Mouse (Mus musculus): Measurements from ENCODE around the gene Agap3. TPM values are rescaled to one million over a fixed set of nuclear protein-coding genes. Genes with fewer than 3 reads are reported as not detected.
A peak's percentile ranks its signal among the peaks of the same experiment; 100 is the strongest.

The Agap3 gene
- total RNA-seq, 2 experiments from 2014 or later, result 88.4 to 89.2 TPM

DNA sequence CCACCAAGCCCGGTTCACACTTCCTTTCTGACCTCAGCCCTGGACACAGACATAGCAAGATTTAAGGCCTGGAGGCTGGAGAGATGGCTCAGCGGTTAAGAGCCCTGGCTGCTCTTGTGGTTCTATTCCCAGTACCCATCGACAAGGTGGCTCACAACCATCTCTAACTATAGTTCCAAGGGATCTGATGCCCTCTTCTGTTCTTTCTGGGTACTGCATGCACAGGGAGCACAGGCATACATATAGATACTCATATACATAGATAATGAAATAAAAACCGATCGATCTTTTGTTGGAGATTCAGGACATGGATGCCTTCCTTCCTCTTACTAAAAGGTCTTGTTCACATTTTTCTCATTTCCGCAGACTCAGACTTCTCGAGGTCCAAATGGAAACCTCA lies 56.4 kb downstream of the Agap3 start:
- no peak for DNase-seq (ENCODE audit: low spot score in 2 of 2)

DNA sequence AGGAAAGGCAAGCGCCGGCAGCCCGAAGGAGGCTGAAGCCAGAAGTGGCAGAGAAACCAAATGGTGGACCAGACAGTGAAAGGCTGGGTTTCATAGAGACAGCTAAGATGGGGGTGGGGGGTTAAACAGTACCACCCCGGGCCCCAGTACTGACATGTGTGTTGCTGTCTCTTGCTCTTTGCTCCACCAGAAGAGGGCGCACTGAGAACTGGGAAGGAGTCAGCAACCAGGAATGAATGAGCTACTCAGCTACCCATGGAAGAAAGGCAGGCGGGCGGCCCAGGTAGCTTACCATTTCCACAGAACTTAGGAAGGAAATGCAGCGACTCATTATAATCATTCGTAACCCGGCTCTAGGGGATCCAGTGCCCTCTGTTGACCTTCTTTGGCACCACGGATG lies 58.7 kb downstream of the Agap3 start:
- DNase-seq (ENCODE audit: low spot score in 2 of 2), result peak in 1 of 2 experiments; percentile 27

DNA sequence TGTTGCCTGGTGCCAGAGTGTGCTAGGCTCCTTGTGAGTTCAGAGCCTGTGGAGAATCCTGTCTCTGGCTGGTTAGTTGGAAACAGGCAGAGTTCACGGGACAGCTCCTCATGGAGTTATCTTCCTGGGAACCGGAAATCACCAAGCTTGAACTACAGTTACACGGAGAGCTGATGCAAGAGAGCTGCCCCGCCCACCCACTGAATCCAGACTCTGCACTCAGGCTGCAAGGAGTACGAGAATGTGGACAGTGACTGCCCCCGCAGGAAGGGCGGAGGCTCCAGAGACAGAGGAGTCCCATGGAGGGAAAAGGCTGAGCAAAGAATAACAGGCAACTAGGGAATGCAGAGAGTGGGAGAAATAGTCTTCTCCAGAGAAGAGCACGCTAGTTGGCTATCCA lies 60.3 kb downstream of the Agap3 start:
- DNase-seq (ENCODE audit: low spot score in 2 of 2), result no peak

DNA sequence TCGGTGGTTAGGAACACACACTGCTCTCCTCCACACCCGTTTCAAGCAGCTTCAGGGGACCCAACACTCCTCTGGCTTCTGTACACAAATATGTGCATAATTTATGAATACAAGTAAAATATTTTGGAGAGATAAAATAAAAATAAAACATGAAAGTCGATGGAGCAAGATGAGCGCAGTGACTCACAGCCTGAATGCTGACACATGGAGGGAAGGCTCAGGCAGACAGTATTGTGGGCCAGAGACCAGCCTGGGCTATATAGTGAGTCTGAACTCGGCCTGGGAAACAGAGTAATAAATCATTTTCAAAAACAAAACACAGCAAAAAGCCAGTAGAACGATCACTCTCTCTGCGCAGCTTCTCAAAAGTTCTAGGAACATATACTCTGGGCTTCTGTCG lies 69.4 kb downstream of the Agap3 start:
- DNase-seq (ENCODE audit: low spot score in 2 of 2), result no peak

DNA sequence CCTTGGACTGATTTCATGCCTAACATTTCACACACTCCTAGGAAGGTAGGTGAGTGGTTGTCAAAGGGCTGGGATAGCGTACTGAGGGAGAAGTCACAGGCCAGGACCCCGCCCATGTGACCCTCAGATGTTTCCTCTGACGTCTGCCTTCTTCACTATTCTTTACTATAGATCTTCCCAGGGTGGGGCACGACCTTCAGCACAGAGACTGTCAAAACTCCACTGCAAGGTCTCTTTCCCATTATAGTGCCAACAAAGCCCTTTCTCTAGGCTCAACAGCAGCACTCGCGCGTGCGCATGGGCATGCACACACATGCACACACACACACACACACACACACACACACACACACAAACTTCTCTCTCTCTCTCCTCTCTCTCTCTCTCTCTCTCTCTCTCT lies 71.8 kb downstream of the Agap3 start:
- no peak for DNase-seq (ENCODE audit: low spot score in 2 of 2)

DNA sequence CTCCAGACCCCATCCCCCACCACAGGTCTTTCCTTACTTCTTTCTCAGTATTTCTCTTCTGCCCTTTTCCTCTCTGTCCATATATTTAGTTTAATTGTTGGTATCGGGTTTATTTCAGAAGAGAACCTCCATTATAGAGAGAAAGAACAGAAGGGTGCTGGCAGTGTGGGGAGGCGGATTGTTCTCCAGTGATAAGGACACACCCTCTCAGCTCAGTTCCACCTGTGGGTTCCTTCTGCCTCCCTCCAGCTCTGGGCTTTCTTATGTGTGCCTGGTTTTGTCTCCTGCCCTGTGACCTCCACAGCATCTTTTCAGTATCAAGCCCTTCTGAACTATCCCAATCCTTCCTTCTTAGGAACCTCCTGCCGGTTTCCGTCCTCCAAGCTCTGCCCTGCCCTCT lies 72.5 kb downstream of the Agap3 start:
- DNase-seq (ENCODE audit: low spot score in 2 of 2), result no peak

DNA sequence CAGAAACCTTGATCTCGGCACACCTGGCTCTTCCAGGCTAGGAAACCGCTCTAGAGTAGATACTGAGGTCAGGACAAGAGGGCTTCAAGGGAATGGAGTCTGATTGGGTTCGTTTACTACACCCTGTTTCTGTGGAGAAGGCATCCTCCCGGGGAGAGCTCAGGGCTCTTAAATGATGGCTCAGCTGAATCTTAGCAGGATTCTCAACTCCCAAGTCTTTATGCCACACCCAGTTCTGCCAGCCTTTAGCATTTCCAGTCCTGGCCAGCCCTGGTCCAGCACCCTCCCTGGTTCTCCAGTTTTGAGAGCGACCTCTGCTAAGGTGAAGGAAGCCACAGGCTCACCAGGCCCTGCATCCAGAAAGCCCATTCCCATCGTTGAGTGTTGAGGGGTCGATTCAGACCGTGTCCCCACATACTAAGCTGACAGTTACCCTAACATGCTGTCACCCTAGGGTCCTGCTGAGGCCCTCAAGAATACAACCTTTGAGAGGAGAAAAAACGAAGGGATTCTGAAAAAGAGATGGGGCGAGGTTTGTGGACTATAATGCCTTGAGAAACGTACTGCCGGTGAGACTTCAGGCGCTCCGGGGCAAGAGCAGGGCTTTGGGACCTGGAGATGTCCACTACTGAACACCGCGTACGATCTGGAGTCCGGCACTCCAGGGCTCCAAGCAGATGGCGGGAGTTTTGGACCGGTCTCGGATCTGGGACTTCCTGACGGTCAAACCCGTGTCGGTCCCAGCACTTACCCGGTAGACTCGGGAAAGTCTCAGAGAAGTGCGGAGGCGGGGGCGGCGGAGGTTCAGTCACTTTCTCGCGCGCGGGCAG lies 73.6 kb downstream of the Agap3 start:
- no peak for DNase-seq (ENCODE audit: low spot score in 2 of 2)

DNA sequence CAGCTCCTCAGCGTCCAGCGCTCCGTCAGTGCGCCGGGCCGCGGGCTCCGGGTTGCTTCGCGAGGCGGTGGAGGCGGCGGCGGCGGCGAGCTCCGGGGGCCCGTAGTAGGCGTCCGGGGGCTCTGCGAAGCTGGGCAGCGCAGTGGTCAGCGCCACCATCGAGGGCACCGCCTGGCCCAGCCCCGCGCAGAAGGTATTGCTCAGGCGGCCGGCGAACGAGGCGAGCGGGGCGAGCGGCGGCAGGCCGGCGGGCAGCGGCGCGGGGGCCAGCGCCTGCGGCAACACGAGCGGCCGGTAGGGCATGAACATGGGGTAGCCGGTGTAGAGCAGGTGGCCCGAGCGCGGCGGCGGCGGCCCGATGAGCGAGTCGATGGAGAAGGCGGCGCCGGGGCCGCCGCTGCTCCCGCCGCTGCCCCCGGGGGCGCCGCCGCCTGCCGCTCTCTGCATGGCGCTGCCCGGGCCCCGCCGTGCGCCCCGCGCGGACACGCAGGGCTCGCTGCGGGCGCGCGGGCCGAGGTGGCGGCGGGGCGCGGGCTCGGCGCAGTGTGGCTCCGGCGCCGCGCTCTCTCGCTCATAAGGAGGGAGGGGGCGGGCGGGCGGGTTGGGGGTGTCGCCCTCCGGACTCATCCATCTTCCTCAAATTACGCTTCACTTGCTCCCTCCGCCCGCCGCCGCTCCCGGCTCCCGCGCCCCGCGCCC lies 74.4 kb downstream of the Agap3 start:
- DNase-seq (ENCODE audit: low spot score in 2 of 2), result no peak

DNA sequence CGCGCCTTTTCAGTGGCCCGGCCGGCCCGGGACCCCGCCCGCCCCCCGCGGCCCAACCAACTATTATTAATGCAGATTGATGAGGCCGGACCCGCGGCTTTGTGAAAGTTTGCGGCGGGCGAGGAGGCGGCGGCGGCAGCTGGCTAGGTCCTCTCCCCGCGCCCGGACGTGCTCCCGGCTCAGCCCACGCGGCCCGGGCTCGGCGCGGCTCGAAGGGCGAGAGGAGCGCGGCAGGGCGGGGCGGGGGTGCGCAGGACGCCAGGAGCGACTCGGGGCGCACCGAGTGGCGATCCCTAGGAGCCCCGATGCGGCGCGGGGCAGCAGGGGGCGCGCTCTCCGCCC lies 74.9 kb downstream of the Agap3 start, which contains the start of gene Gbx1:
Gene Gbx1 (minus strand): TSS at position 314 of the 342 bp plus-strand sequence.
- no peak for DNase-seq (ENCODE audit: low spot score in 2 of 2)

DNA sequence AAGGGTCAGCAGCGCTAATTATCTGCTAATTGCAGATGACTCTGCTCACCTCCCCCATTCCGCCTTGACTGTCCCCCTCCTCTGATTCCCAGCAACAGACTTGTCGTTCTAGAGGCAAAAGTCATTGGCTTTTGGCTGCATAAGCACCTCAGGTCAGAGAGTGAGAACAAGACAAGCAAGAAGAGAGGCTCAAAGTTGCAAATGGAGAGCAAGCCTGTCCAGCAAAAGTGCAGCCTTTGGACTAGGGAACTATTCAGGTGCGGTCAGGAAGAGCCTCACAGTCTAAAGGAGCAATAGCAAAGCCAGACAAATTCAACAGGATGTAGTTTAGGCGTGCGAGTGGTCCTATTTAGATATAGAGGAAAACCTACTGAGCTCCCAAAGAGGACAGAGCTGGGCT lies 75.8 kb downstream of the Agap3 start:
- no peak for DNase-seq (ENCODE audit: low spot score in 2 of 2)

DNA sequence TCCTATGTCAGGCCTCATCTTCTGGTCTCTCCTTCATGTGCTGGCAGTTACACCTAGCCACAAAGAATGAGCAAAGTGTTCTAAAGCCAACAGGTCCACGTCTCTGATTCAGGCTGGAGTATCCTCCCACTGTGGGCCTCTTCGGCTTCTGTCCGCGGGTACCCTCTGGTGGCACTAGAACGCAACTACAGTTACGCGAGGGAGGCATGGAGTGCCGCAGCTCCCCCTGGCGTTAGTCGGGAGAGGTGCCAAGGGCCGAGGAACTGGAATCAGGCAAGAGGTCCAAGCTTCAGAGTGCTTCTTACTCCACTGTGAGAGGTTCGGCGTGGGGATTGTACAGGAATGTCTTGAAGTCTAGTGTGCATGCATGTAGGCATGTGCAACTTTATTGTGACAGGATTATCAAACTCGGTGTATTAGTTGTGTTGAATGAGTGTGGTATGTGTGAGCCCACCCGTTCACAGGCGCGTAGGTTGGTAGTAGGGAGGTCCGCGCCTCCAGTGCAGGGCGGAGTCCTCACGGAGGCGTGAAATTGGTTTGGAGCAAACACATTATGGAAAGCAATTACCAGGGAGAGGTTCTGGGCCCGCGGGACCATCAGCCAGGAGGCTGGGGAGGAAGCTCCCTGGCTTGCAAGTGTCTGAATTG lies 78.2 kb downstream of the Agap3 start:
- peak; percentile 74 to 87 for DNase-seq (ENCODE audit: low spot score in 2 of 2)

DNA sequence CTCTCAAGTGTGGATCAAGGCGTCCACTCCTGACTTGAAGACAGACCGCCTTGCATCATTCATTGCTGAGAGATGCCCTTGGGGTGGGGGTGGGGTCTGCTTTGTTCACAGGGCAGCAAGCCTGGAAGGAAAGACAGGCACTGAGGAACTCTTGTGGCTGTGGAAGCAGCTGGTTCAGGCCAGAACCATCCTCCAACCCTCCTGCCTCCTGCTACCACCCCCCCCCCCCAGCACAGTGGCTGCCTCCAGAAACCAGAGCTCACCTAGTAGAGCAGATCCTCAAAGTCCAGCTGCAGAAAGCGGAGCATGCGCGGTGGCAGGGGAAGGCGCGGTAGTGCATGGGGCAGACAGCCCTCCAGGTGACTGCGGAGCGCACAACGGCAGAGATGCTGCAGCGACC lies 81.4 kb downstream of the Agap3 start:
- no peak for DNase-seq (ENCODE audit: low spot score in 2 of 2)

DNA sequence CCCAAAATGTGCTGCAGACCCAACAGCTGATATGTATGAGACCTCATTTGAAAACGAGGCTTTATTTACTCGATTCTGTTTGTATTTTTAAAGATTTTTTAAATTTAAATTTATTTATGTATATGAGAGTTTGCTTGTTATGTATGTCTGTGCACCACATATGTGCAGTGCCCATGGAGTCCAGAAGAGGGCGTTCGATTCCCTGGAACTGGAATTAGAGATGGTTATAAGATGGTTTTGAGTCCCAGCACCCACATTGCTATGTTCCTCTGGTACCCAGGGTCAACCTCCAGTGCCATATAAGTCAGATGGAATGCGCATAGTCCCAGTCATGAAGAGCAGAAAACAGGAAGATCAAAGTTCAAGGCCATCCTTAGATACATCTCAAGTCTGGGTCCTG lies 82.3 kb downstream of the Agap3 start:
- DNase-seq (ENCODE audit: low spot score in 2 of 2), result no peak

DNA sequence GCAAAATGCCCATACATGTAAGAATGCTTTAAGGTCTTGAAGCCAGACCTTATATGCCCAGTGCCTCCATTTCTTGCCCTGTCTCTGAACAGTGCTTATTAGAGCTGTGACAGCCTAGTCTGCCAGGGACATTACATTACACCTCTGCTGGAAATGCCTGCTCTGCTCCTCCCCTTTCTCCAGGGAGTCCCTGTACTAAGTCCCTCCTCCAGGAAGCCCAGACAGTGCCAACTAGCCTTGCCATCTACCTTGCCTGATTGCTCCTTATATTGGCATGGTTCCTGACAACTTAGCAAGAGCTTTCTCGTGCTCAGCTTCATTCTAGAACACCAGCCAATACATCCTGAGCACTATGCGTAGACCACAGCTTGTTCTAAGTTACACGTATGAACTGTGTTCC lies 83.8 kb downstream of the Agap3 start:
- DNase-seq (ENCODE audit: low spot score in 2 of 2), result no peak

DNA sequence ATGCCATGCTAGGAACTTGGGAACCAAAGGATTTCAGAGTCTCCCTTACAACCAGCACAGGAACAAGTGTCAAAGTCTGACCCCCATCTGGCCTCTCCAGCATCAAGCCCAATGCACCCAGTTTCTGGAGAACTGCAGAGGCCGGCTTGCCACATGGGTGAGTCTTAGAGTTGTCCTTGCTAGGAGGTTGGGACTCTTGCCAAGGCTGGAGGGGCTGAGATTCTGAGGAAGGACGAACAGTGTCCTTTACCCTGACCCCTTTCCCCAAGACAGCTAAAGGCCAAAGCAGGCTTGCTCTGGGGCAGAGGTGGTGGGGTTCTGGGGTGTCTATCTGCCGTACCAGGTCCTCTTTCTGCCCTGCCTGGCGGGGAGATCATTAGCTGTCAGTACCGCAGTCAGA lies 84.5 kb downstream of the Agap3 start:
- no peak for DNase-seq (ENCODE audit: low spot score in 2 of 2)

DNA sequence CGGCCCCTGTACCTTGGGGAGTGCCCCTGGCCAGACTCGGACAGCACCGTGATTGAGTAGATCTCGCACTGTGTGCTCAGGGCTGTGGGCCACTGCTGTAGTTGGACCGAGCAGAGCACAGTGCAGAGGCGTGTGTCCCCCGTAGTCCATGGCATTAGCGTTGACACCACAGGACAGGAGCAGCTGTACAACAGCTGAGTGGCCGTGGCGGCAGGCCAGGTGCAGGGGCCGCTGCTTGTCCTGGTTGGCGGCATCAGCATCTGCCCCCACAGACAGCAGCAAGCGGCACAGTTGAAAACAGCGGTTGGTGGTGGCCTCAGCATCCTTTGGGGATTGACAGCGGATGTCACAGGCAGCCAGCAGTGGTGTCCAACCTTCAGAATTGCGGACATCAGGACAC lies 85.6 kb downstream of the Agap3 start:
- no peak for DNase-seq (ENCODE audit: low spot score in 2 of 2)

DNA sequence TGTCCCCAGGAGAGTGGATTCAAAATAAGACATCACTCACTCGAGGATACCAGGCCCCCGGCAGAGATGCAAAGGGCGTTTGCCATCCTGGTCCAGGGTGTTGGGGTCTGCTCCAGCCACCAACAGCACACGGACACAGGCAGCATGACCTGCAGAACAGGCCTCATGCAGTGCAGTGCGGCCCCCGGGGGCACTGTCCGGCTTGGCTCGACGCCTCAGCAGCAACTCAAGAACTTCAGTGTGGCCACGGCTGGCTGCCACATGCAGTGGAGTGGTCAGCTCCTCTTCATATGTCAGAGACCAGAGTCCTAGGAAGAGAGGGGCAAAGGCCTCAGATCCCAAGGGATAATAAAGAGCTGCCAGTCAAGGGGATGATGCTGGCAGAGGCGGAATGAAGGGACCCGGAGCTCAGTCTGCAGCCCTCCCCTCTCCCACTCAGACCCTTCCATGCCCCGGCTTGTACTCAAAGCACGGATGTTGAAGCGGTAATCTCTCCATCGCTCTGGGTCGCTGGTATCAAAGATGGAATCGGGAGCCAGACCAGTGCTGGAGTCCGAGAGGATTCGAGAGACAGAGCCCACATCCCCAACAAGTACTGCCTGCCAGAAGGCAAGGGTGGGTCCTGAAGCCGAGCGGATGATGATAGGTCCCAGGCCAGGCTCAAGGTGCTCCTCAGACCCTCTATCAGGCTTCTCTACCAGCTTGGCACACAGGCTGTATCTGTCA lies 87.8 kb downstream of the Agap3 start:
- DNase-seq (ENCODE audit: low spot score in 2 of 2), result no peak

DNA sequence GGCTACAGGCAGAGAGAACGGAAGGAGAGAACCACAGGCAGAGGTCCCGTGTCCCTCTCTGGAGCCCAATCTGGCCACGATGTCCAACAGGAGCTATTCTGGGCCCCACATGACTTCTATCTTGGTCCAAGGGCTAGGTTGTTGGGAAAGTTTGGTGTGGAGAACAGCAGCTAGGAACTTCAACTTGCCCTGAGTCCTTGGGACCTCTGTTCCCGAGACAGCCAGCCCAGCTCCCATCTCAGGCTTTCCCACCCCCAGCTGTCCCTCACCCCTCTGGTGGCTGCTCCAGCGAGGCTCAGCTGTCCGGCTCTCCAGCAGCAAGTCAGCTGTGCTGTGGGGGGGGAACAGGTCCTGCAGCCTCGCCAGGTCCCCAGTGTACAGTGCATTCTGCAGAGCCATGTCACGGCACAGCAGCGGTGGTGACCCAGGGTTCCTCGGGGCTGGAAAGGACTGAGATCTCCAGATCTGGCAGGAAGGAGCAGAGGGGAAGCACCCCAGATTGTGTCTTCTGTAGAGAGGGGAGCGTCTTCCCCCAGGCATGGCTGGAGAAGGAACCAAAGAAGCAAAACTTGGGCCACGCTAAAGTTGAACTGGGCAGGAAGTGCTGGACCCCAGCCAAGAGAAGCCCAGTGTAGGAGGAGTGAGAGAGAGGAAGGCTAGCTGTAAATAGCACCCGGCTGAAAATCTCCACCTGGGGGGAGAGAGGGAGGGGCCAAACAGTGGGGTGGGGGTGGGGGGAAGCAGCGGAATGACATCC lies 88.6 kb downstream of the Agap3 start, which contains the start of gene Asb10:
Gene Asb10 (minus strand): TSS at position 592 of the 757 bp plus-strand sequence.
- DNase-seq (ENCODE audit: low spot score in 2 of 2), result no peak

DNA sequence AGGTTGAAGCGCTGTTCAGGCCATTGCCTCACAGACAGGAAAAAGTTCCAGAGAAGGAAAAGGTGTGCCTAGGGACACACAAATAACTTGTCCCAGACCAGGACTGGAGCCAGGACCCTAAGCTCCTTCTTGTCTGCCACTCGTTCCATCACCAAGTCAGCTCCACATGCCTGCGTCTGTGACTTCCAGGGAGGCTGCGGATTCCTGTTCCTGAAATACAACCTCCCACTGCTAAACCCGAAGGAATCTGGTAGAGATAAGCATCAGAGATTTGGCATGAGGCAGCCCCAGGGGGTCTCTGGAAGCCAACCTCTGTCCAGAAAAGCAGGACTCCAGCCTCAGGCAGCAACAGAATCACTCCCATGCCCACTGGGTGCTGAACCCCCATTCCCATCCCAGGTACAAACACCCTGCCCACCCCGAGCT lies 89.2 kb downstream of the Agap3 start:
- DNase-seq (ENCODE audit: low spot score in 2 of 2), result no peak

DNA sequence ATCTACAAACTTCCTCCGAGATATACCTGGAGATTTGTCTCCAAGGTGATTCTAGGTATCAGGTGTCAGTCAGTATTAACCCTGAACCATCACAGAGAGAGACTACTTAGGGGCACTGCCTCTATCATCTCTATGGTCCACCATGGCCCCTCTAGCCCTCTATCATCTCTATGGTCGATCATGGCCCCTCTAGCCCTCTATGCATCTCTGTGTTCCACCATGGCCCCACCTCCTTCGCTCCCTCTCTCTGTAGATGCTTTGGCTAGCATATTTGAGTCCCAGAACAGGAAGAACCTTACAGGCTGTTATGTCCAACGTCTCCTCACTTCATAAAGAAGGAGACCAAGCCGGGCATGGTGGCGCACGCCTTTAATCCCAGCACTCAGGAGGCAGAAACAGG lies 90.7 kb downstream of the Agap3 start:
- DNase-seq (ENCODE audit: low spot score in 2 of 2), result no peak

Data from adrenal gland, postnatal 4 days (tissue).